Mouse (Mus musculus) embryonic stem cell, embryonic (primary cell): ENCODE results near the gene Icam5.

ENCODE experiments used
- CTCF ChIA-PET, 4 experiments: fragments of 300-600 bp in 2 of 4; fragments of 350-600 bp in 2 of 4; sonication (Branson Sonifier 250); formaldehyde crosslinking; loops; one replicate each; lab custom pipeline; 2022; ENCODE audit warnings: inconsistent platforms in 2 of 4; lab: Charles Lee
- POLR2A ChIA-PET, 4 experiments: fragments of 300-600 bp in 2 of 4; fragments of 350-600 bp in 2 of 4; sonication (Branson Sonifier 250); formaldehyde crosslinking; loops; one replicate each; lab custom pipeline; 2022; ENCODE audit warnings: antibody characterized with exemption in 4 of 4, inconsistent platforms in 1 of 4; lab: Charles Lee

Icam5 gene

DNA sequence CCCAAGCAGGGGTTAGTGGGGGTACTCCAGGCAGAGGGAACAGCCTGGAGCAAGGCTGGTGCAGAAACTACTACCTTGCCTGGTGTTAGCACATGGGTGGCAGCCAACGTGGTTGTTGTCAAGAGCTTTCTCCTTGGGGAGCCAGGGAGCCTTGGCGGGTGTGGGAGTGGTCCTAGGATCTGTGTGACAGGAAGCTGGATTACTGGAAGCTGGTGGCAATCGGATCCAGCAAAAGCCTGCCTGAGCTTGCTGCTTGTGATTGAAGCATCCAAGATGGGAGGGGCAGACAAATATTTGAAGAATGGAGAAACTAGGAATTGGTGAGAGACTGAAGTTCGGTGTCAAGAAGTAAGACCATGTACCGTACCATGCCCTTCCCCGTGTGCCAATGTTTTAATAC lies 9.6 kb upstream of the Icam5 start:
- CTCF ChIA-PET = interaction anchor here in 3 of 4 experiments (0.6 to 2.0 kb wide), 6 partner anchors 9 to 340 kb away, joined by 3 to 11 read pairs (median 3); partner anchors contain the start of gene Icam5 (in 1 of the 3)
- POLR2A ChIA-PET = interaction anchor here in 3 of 4 experiments (0.6 to 12.3 kb wide), 22 partner anchors 5 to 275 kb away, joined by 3 to 264 read pairs (median 4); partner anchors contain the start of genes Icam5 (in 2 of the 3), Gm38431 (in 1 of the 3), Icam1 (in 1 of the 3) and Raver1 (in 1 of the 3)

DNA sequence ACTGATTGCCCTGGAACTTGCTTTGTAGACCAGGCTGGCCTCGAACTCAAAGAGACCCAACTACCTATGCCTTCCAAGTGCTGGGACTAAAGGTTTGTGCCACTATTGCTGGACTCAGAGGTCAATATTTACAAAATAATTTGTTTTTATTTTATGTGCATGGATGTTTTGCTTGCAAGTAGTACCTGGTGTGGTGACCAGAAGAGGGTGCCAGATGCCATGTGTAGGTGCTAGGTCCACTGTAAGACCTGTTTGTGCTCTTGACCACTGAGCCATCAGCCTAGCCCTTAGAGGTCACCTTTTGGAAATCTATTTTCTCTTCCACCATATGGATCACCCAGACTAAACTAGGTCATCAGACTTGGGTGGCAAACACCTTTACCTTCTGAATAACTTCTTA lies 9.1 kb upstream of the Icam5 start:
- ChIA-PET POLR2A (interaction anchor here in 3 of 4 experiments (0.6 to 12.3 kb wide), 18 partner anchors 6 to 275 kb away, joined by 3 to 264 read pairs (median 4); partner anchors contain the start of genes Gm38431 (in 1 of the 3), Icam1 (in 1 of the 3), Icam5 (in 1 of the 3) and Raver1 (in 1 of the 3)), CTCF (interaction anchor here in 3 of 4 experiments (0.9 to 2.0 kb wide), 3 partner anchors 8 to 22 kb away, joined by 3 to 11 read pairs (median 3); partner anchors contain the start of gene Icam5 (in 1 of the 3))

DNA sequence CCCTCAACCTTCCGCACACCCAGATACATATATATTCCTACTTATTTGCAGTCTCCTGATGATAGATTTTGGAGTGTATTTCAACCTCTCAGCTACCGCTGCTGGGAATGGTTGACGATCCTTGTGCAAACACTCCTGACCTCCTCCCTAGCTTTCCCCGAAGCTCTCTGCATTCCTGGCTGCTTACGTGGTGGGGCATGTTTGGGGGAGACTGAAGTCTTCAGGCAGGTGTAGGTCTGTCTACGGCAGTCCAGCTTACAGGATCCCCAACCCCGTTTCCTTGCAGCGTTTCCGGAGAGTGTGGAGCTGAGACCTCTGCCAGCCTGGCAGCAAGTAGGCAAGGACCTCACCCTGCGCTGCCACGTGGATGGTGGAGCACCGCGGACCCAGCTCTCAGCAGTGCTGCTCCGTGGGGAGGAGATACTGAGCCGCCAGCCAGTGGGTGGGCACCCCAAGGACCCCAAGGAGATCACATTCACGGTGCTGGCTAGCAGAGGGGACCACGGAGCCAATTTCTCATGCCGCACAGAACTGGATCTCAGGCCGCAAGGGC lies 6.5 kb upstream of the Icam5 start:
- ChIA-PET CTCF (no interaction called here), POLR2A (interaction anchor here in 3 of 4 experiments (0.6 to 12.3 kb wide), 24 partner anchors 8 to 268 kb away, joined by 3 to 264 read pairs (median 6); partner anchors contain the start of genes Gm38431 (in 3 of the 3), Icam1 (in 3 of the 3), Raver1 (in 3 of the 3) and Mrpl4 (in 1 of the 3))

DNA sequence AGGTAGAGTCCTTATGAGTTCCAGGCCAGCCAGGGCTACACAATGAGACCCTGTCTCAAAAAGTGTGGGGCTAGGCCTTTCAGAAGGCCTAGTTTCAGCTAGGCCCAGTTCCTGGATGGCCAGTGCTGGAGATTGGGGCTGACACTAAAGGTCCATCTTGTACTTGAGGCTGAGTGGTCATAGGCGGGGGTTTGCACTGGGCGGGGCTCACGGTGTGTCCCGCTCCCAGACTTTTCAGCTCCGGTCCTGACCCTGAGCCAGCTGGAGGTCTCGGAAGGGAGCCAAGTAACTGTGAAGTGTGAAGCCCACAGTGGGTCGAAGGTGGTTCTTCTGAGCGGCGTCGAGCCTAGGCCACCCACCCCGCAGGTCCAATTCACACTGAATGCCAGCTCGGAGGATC lies 5.0 kb upstream of the Icam5 start:
- CTCF ChIA-PET = interaction anchor here in 3 of 4 experiments (0.8 to 1.6 kb wide), 6 partner anchors 10 to 142 kb away, joined by 3 to 4 read pairs (median 3); no protein-coding TSS in a partner anchor
- POLR2A ChIA-PET = interaction anchor here in 3 of 4 experiments (0.5 to 12.3 kb wide), 22 partner anchors 8 to 339 kb away, joined by 3 to 264 read pairs (median 4); partner anchors contain the start of genes Icam1 (in 3 of the 3), Gm38431 (in 2 of the 3), Mrpl4 (in 2 of the 3) and Raver1 (in 2 of the 3)

DNA sequence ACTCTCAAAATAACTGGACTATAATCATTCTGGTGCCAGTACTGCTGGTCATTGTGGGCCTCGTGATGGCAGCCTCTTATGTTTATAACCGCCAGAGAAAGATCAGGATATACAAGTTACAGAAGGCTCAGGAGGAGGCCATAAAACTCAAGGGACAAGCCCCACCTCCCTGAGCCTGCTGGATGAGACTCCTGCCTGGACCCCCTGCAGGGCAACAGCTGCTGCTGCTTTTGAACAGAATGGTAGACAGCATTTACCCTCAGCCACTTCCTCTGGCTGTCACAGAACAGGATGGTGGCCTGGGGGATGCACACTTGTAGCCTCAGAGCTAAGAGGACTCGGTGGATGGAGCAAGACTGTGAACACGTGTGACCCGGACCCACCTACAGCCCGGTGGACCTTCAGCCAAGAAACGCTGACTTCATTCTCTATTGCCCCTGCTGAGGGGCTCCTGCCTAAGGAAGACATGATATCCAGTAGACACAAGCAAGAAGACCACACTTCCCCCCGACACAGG lies 4.0 kb upstream of the Icam5 start:
- CTCF ChIA-PET = interaction anchor here in 2 of 4 experiments (0.9 to 1.6 kb wide), 2 partner anchors 9 to 16 kb away, joined by 3 to 4 read pairs; no protein-coding TSS in a partner anchor
- POLR2A ChIA-PET = interaction anchor here in 3 of 4 experiments (0.6 to 12.3 kb wide), 12 partner anchors 9 to 129 kb away, joined by 3 to 264 read pairs (median 5); partner anchors contain the start of genes Icam1 (in 3 of the 3), Eif3g (in 1 of the 3), Gm38431 (in 1 of the 3) and Mrpl4 (in 1 of the 3)

DNA sequence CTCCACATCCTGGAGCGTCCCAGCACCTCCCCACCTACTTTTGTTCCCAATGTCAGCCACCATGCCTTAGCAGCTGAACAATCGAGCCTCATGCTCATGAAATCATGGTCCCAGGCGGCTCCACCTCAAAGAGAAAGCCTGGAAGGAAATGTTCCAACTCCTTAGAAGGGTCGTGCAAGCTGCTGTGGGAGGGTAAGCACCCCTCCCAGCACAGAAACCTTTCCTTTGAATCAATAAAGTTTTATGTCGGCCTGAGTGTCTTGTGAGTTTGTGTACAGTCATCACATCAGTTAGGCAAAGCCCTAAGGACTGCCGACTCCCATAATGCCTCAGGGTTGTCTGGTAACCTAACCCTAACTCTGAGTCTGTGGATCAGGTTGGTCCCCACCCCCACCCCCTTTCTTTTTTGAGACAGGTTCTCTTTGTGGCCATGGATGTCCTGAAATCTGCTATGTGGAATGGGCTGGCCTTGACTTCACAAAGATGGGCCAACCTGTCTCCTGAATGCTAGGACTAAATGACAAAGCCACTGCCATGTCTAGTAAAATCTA lies 3.2 kb upstream of the Icam5 start:
- CTCF ChIA-PET = interaction anchor here (0.5 to 3.2 kb wide), 25 partner anchors 10 to 586 kb away, joined by 3 to 25 read pairs (median 4); partner anchors contain the start of genes Cdkn2d (in 1 of the 4), Eif3g (in 1 of the 4), Icam1 (in 1 of the 4) and S1pr2 (in 1 of the 4)
- POLR2A ChIA-PET = interaction anchor here in 3 of 4 experiments (0.6 to 12.3 kb wide), 20 partner anchors 10 to 195 kb away, joined by 3 to 264 read pairs (median 6); partner anchors contain the start of genes Icam1 (in 3 of the 3), Gm38431 (in 2 of the 3), Mrpl4 (in 2 of the 3) and Raver1 (in 2 of the 3)

DNA sequence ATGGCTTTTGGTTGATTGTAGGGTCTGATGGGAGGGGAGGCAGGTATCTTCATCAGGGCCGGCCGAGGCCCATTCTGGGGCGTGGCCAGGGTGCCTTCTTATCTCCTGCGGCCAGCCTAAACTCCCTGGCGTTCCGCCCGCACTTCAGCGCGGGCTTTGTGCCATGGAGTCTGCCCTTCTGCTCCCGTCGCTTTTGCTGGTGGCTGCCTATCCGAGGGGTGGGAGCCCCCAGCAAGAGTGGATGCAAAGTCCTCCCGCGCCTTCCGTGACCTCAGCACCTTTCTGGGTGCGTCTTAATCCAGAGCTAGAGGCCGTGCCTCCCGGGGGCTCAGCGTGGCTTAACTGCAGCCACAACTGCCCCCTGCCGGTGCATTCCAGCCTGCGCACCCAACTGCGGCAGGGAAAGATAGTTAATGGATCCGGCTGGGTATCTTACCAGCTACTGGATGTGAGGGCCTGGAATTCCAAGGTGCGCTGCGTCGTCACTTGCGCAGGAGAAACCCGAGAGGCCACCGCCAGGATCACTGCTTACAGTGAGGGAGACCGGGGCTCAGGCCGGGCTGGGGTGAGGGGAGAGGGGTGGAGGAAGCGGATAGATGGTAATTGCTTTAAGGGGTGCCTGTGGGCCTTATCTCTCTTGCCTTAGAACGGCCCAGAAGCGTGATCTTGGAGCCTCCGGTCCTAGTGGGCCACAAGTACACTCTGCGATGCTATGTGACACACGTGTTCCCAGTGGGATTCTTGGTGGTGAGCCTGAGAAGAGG lies 2.4 kb upstream of the Icam5 start, which contains the start of gene Icam4:
Gene Icam4 (plus strand): TSS at position 83 of the 764 bp plus-strand sequence.
- ChIA-PET POLR2A (interaction anchor here in 3 of 4 experiments (0.6 to 12.3 kb wide), 30 partner anchors 11 to 723 kb away, joined by 3 to 264 read pairs (median 4); partner anchors contain the start of genes Gm38431 (in 3 of the 3), Icam1 (in 3 of the 3), Raver1 (in 3 of the 3) and Mrpl4 (in 2 of the 3)), CTCF (interaction anchor here (0.5 to 3.2 kb wide), 29 partner anchors 9 to 587 kb away, joined by 3 to 25 read pairs (median 4); partner anchors contain the start of genes Icam1 (in 2 of the 4), Cdkn2d (in 1 of the 4), Eif3g (in 1 of the 4) and S1pr2 (in 1 of the 4))

DNA sequence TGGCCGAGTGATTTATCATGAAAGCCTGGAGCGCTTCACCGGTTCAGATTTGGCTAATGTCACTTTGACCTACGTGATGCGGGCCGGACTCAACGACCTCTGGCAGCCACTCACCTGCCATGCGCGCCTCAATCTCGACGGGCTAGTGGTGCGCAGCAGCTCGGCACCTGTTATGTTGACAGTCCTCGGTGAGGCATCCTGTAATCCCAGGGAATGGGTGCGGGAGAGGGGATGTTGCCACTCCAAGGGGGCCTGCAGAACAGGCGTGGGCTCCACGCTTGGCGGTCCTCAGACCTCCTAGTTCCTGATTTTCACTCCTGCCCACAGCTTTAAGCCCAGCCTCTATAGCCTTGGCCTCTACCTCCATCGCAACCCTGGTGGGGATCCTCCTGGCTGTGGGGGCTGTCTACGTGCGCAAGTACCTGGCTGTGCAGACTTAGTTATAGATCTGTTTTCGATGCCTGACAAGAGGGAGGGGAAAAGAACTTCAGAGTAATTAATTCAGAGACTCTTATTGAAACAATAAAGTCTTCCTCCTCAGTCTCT lies 1.7 kb upstream of the Icam5 start:
- POLR2A ChIA-PET = interaction anchor here in 3 of 4 experiments (0.6 to 12.3 kb wide), 69 partner anchors 8 to 517 kb away, joined by 3 to 264 read pairs (median 5); partner anchors contain the start of genes Gm38431 (in 3 of the 3), Icam1 (in 3 of the 3), Raver1 (in 3 of the 3) and Mrpl4 (in 2 of the 3)
- CTCF ChIA-PET = interaction anchor here in 3 of 4 experiments (0.6 to 3.2 kb wide), 85 partner anchors 8 to 781 kb away, joined by 3 to 25 read pairs (median 4); partner anchors contain the start of genes Icam1 (in 3 of the 3), Eif3g (in 2 of the 3), Carm1 (in 1 of the 3) and Cdkn2d (in 1 of the 3)

DNA sequence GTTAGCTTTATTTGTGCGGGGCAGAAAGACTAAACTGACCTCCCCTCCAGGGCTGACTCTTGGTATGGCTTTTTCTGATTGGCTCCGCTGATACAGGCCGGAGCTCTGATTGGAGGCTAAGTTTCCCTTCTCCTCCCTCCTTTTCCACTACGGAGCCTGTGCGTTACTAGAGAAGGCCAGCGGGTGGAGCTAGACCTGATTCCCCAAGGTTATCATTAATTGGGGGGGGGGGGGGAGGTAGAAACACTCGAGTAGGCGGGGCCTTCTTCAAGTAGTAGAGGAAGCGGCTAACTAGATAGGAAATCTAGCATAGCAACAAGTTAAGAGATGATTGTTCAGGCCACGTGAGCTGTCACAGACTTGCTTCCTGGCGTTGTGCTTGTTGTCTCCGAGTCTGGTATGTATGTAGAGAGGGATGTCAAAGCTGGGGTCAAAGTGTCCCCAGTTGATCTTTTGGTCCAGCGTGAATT lies 1.1 kb upstream of the Icam5 start:
- ChIA-PET POLR2A (interaction anchor here in 3 of 4 experiments (0.6 to 12.3 kb wide), 73 partner anchors 9 to 693 kb away, joined by 3 to 264 read pairs (median 4); partner anchors contain the start of genes Gm38431 (in 3 of the 3), Icam1 (in 3 of the 3), Raver1 (in 3 of the 3) and Angptl6 (in 1 of the 3)), CTCF (interaction anchor here (0.6 to 3.2 kb wide), 80 partner anchors 8 to 780 kb away, joined by 3 to 25 read pairs (median 4); partner anchors contain the start of genes Icam1 (in 3 of the 4), Eif3g (in 2 of the 4), Carm1 (in 1 of the 4) and Gm38431 (in 1 of the 4))

DNA sequence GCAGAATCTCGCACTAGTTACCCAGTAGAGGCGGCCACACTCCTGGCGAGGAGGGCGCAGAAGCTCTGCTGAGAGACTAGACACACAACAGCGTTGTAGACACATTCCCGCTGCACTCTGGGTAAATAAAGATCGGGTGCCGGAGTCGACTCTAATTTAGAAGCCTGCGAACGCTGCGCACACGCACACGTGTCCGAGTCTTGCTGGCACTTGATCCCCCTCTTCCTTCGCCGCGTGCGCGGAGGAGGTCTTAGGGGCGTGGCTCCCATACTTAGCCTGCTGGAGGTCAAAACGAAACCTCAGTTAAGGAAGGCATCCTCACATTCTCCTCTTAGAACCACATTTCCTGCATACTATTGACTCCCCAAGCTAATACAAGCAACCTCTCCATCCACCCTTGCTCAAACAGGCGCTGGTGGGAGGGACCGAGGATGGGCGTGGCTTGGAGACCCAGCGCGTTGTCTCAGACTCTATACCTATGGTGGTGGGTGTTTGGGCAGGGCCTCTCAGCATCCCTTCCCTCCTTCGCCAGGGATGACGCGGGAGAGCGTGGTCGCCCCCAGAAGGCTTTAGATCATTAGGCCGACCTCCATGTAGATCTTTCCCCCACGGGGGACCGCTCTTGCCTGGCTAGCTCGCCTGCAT lies 500 bp upstream of the Icam5 start:
- ChIA-PET POLR2A (interaction anchor here in 3 of 4 experiments (0.7 to 12.3 kb wide), 66 partner anchors 8 to 692 kb away, joined by 3 to 264 read pairs (median 5); partner anchors contain the start of genes Gm38431 (in 3 of the 3), Icam1 (in 3 of the 3), Raver1 (in 3 of the 3) and Angptl6 (in 1 of the 3)), CTCF (interaction anchor here (0.5 to 3.2 kb wide), 59 partner anchors 7 to 515 kb away, joined by 3 to 25 read pairs (median 5); partner anchors contain the start of genes Icam1 (in 3 of the 4), Eif3g (in 2 of the 4), Carm1 (in 1 of the 4) and Gm38431 (in 1 of the 4))

DNA sequence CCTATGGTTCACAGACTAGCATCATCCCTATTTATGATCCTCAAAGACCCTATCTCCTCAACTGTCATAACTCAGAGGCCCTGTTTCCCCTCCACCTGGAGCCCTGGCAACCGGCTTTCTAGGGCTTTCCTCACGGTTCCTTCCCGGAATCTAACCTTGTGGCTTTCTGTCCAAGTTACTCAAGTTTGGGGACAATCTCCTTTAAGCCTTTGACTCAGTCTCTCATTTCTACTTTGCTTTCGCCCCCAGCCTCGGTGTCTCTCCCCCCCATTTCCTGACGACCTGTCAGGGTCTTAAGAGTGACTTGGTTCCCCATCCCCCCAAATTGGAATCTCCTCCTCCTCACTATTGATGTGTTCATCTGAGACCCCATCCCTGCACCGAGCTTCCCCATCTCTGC lies 618 bp downstream of the Icam5 start:
- CTCF ChIA-PET = interaction anchor here in 3 of 4 experiments (0.5 to 2.4 kb wide), 10 partner anchors 24 to 294 kb away, joined by 3 to 11 read pairs (median 4); partner anchors contain the start of gene Eif3g (in 2 of the 3)
- POLR2A ChIA-PET = interaction anchor here (0.6 to 12.3 kb wide), 21 partner anchors 10 to 390 kb away, joined by 3 to 264 read pairs (median 7); partner anchors contain the start of genes Icam1 (in 3 of the 4), Fdx1l (in 2 of the 4), Gm38431 (in 2 of the 4) and Raver1 (in 2 of the 4)

DNA sequence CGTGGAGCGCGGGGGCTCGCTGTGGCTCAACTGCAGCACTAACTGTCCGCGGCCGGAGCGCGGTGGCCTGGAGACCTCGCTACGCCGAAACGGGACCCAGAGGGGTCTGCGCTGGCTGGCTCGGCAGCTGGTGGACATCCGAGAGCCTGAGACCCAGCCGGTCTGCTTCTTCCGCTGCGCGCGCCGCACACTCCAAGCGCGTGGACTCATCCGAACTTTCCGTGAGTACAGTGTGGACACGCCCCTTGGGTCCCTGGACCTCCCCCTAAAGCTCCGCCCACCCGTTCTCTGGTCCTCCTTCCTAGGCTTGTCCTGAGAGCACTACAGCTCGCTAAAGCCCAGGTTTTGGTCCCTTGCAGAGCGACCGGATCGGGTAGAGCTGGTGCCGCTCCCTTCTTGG lies 1.3 kb downstream of the Icam5 start:
- ChIA-PET CTCF (interaction anchor here in 3 of 4 experiments (0.5 to 1.4 kb wide), 20 partner anchors 11 to 381 kb away, joined by 3 to 8 read pairs (median 4); partner anchors contain the start of genes Cdkn2d (in 2 of the 3), Eif3g (in 1 of the 3), Pin1 (in 1 of the 3) and Tyk2 (in 1 of the 3)), POLR2A (interaction anchor here (0.6 to 12.3 kb wide), 49 partner anchors 8 to 513 kb away, joined by 3 to 264 read pairs (median 4); partner anchors contain the start of genes Gm38431 (in 3 of the 4), Icam1 (in 3 of the 4), Raver1 (in 3 of the 4) and Eif3g (in 2 of the 4))

DNA sequence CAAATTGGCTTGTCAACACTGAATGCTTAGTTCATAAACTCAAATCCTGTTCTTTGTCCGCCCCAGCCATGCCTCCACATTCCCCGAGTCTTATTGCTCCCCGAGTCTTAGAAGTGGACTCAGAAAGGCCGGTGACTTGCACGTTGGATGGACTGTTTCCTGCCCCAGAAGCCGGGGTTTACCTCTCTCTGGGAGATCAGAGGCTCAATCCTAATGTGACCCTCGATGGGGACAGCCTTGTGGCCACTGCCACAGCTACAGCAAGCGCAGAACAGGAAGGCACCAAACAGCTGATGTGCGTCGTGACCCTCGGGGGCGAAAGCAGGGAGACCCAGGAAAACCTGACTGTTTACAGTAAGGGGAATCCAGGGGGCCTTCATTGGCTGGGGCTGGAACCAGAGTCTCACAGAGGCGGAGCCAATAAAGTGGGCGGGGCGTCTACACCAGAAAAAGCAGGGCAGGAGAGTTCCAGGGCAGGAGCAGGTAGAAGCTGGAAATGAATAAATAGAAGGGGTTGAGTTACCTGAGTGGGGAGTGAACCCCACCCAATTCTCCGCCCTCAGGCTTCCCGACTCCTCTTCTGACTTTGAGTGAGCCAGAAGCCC lies 2.7 kb downstream of the Icam5 start:
- ChIA-PET POLR2A (interaction anchor here (0.7 to 7.6 kb wide), 31 partner anchors 9 to 377 kb away, joined by 3 to 55 read pairs (median 4); partner anchors contain the start of genes Gm49373 (in 3 of the 4), Icam1 (in 3 of the 4), Fdx1l (in 2 of the 4) and Gm38431 (in 2 of the 4)), CTCF (interaction anchor here in 2 of 4 experiments (0.7 to 1.4 kb wide), 7 partner anchors 19 to 279 kb away, joined by 3 to 5 read pairs (median 3); partner anchors contain the start of gene Icam1 (in 1 of the 2))
